Mouse (Mus musculus): ENCODE measurements around the gene Bicd2. TPM values are rescaled to one million over a fixed set of nuclear protein-coding genes. Genes with fewer than 3 reads are reported as not detected.

The Bicd2 gene
- polyA plus RNA-seq, 1 experiment from 2014 or later: 45.2 TPM

DNA sequence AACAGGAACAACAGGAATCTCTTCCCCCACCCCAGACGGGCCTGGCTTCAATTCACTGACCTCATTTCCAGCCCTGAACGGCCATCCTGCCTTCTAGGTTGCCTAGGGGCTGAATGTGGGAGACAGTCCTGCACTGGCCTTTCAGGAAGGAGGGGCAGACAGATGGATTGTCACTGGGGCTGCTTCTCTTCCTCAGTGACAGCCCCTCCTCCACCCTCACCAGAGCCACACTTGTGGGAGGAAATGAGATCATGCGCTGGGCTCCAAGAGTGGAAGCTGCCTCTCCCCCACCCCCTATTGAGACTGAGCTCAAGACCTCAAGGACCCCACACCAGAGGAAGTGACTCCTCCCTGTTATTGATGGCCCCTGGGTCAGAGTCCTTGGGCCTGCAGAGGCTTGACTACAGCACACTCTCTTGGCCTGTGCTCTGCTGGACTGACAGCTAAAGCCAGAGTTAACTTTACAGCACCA is 30.1 kb downstream of the Bicd2 start:
- ATAC-seq: no peak
- CTCF ChIA-PET: interaction anchor here (2.5 kb wide), 1 partner anchor 10 kb away, joined by 7 read pairs; no protein-coding TSS in a partner anchor
- DNase-seq (ENCODE audit: low read depth, low spot score): no peak

DNA sequence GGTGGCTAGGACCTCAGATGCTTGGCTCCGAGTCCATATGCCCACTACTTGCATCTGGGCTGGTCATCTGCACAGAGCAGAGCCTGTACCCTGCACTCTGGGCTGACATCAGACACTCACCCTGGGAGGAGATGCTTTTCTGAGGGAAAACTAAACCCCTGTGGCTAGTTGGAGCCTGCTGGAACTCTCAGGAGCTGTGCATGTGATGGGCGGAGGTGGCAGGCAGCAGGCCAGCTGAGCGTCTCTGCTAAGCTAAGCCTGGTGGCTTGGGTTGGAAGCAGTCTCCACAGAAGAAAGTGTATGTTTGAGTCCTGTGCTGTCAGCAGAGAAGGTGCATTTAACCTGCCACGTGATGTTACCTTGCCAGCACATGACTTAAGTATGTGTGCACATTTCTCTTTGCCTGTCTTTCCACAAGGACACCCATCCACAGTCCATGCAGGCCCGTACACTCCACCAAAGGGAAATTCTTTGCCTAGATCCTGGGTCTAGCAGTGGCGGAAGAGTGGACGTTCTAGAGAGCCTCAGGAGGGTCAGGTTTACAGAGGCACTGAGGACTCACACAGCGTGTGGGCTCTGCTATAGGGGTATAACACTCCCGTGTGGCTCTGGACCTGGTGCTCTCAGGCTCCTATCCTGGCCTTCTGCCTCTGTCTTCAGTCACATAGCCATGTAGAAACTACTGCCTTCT is 31.1 kb downstream of the Bicd2 start:
- ChIA-PET POLR2A (no interaction called here), CTCF (no interaction called here)
- in situ Hi-C loops (cut with MboI; ENCODE audit: low pct_unique_long_range_greater_than_20kb): no loop called here
- no peak for TF ChIP-seq CTCF (IDR thresholded peaks at IDR 0.05)
- H3K27me3 ChIP-seq: no peaks in the 10 kb centered on the region
- DNase-seq (ENCODE audit: low read depth, low spot score) (no peak), ATAC-seq (no peak)

More for the DNA sequence above, 30.1 kb downstream of the Bicd2 start:
- no peak for TF ChIP-seq CTCF (IDR thresholded peaks at IDR 0.05)
- POLR2A ChIA-PET: no interaction called here
- H3K27me3 ChIP-seq: no peaks in the 10 kb centered on the region
- in situ Hi-C loops (cut with MboI; ENCODE audit: low pct_unique_long_range_greater_than_20kb): no loop called here

- in situ Hi-C loops (cut with MboI; ENCODE audit: low pct_unique_long_range_greater_than_20kb): no loop called here
- no peaks in the 10 kb centered on the region for H3K27me3 ChIP-seq
- DNase-seq (ENCODE audit: low read depth, low spot score) (no peak), ATAC-seq (no peak)
- TF ChIP-seq CTCF (IDR thresholded peaks at IDR 0.05): no peak
- ChIA-PET CTCF (interaction anchor here (1.4 kb wide), 1 partner anchor 35 kb away, joined by 3 read pairs; no protein-coding TSS in a partner anchor), POLR2A (no interaction called here)
Observed at GRCm38 (mm10) chr13:49374304-49374703, 32.9 kb downstream of the Bicd2 start.

- no peak for TF ChIP-seq CTCF (IDR thresholded peaks at IDR 0.05)
- DNase-seq (ENCODE audit: low read depth, low spot score) (no peak), ATAC-seq (no peak)
- H3K27me3 ChIP-seq: no peaks in the 10 kb centered on the region
- POLR2A ChIA-PET: no interaction called here
- in situ Hi-C loops (cut with MboI; ENCODE audit: low pct_unique_long_range_greater_than_20kb): no loop called here
- CTCF ChIA-PET: interaction anchor here (1.1 to 1.4 kb wide), 2 partner anchors 15 to 36 kb away, joined by 3 read pairs; no protein-coding TSS in a partner anchor
Observed at GRCm38 (mm10) chr13:49374730-49375129, 33.3 kb downstream of the Bicd2 start.

DNA sequence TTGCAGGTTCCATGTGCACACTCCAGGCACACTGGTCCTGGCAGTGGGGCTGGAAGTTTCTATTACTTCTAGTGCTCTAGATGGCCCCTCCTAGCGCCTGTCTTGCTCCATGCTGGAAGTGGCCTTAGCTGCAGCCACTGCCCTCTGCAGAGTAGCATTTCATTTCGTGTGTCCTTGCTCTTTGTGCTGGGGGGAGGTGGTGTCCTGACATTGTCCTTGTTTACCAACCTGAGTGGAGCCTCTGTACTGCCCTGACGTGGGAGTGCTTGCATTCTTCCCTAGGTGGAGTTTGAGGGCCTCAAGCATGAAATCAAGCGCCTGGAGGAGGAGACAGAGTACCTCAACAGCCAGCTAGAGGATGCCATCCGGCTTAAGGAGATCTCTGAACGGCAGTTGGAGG is 36.2 kb downstream of the Bicd2 start:
- DNase-seq (ENCODE audit: low read depth, low spot score): no peak
- POLR2A ChIA-PET: interaction anchor here (0.6 to 1.2 kb wide), 2 partner anchors 39 to 193 kb away, joined by 4 read pairs; no protein-coding TSS in a partner anchor
- ATAC-seq: no peak
- CTCF ChIA-PET: interaction anchor here (2.3 kb wide), 1 partner anchor 9 kb away, joined by 9 read pairs; no protein-coding TSS in a partner anchor
- in situ Hi-C loops (cut with MboI; ENCODE audit: low pct_unique_long_range_greater_than_20kb): no loop called here
- no peak for TF ChIP-seq CTCF (IDR thresholded peaks at IDR 0.05)
- H3K27me3 ChIP-seq: no peaks in the 10 kb centered on the region

- CTCF ChIA-PET: interaction anchor here (2.2 to 2.3 kb wide), 2 partner anchors 11 to 23 kb away, joined by 8 to 9 read pairs; no protein-coding TSS in a partner anchor
- no peak for TF ChIP-seq CTCF (IDR thresholded peaks at IDR 0.05)
Observed at GRCm38 (mm10) chr13:49379301-49379700, 37.9 kb downstream of the Bicd2 start.

DNA sequence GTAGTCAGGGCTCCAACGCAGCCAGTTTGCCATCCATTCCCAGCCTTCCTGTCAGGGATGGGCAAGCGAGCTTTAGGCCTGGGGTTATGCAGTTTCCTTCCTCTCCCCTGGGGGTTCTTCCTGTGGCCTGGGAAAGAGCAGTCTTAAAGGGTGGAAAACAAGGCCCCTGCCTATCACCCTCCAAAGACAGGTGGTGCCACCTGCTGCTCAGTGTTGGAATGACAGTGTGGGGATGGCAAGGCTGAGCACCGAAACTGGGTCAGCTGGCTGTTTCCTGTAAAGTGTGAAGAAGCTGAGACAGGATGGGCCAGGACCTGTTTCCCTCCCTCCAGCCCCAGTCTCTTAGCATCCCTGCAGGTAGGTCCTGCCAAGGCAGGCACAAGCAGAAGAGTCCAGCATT is 39.8 kb downstream of the Bicd2 start:
- ATAC-seq (peak; percentile 65), DNase-seq (ENCODE audit: low read depth, low spot score) (peak; percentile 43)
- POLR2A ChIA-PET: no interaction called here
- no peaks in the 10 kb centered on the region for H3K27me3 ChIP-seq
- in situ Hi-C loops (cut with MboI; ENCODE audit: low pct_unique_long_range_greater_than_20kb): no loop called here
- TF ChIP-seq CTCF (IDR thresholded peaks at IDR 0.05): no peak
- CTCF ChIA-PET: interaction anchor here (0.8 to 4.9 kb wide), 13 partner anchors 11 to 83 kb away, joined by 3 to 52 read pairs (median 5); partner anchors contain the start of gene Bicd2

More at GRCm38 (mm10) chr13:49379301-49379700, 37.9 kb downstream of the Bicd2 start:
- DNase-seq (ENCODE audit: low read depth, low spot score) (no peak), ATAC-seq (no peak)
- no peaks in the 10 kb centered on the region for H3K27me3 ChIP-seq
- POLR2A ChIA-PET: interaction anchor here (2.1 kb wide), 1 partner anchor 38 kb away, joined by 6 read pairs; the partner anchor contains the start of gene Bicd2
- in situ Hi-C loops (cut with MboI; ENCODE audit: low pct_unique_long_range_greater_than_20kb): no loop called here

DNA sequence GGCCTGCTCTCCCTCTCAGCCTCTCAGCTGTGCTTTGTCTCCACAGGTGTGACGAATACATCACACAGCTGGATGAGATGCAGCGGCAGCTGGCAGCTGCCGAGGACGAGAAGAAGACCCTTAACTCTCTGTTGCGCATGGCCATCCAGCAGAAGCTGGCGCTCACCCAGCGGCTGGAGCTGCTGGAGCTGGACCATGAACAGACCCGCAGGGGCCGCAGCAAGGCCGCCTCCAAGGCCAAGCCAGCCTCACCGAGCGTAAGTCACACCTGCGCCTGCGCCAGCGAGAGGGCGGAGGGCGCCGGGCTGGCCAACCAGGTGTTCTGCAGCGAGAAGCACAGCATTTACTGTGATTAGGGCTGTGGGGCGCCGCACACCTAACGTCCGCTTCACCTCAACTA is 41.6 kb downstream of the Bicd2 start:
- no peak for TF ChIP-seq CTCF (IDR thresholded peaks at IDR 0.05)
- no peak for ATAC-seq
- H3K27me3 ChIP-seq: no peaks in the 10 kb centered on the region
- ChIA-PET CTCF (interaction anchor here (0.9 to 4.9 kb wide), 3 partner anchors 17 to 57 kb away, joined by 3 to 52 read pairs (median 3); partner anchors contain the start of gene Bicd2), POLR2A (interaction anchor here (1.3 to 1.6 kb wide), 2 partner anchors 37 to 44 kb away, joined by 3 to 4 read pairs; no protein-coding TSS in a partner anchor)
- no peak for DNase-seq (ENCODE audit: low read depth, low spot score)
- in situ Hi-C loops (cut with MboI; ENCODE audit: low pct_unique_long_range_greater_than_20kb): no loop called here

DNA sequence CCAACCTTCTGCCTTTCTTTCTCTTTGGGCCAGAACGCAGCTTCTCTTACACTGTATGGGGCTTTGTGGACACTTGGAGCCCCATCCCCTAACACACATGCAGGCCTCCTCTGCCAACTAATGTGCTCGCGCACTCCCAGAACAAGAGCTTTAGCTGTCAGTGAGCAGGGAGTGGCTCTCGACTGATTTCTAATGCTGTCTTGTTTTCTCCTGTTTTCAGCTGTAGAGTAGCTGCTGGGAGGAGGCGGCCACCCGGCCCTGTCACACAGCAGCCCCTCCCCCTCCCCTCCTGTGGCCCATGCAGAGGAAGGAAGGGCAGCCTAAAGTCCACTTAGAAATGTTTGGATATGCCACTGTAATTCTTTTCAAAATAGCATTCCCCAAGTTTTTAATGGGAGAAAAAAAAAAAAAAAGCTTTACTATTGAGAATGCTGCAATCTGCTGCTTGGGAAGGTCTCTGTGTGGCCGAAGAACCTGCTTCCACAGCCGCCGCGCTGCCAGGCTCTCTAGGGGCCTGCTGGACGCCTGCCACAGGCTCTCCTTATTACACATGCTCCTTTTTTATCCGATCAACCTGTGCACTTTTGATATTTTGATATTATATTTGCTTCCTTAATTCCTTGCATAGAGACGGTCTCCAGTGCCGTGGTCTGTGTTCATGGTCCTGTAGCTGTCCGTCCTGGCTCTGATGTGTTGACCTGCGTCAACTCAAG is 43.5 kb downstream of the Bicd2 start:
- in situ Hi-C loops (cut with MboI; ENCODE audit: low pct_unique_long_range_greater_than_20kb): no loop called here
- no peak for ATAC-seq
- ChIA-PET POLR2A (interaction anchor here (1.0 kb wide), 1 partner anchor 8 kb away, joined by 4 read pairs; no protein-coding TSS in a partner anchor), CTCF (interaction anchor here (1.1 to 4.9 kb wide), 2 partner anchors 45 to 59 kb away, joined by 3 to 52 read pairs; partner anchors contain the start of gene Bicd2)
- DNase-seq (ENCODE audit: low read depth, low spot score): no peak
- H3K27me3 ChIP-seq: no peaks in the 10 kb centered on the region
- TF ChIP-seq CTCF (IDR thresholded peaks at IDR 0.05): no peak

GRCm38 (mm10) chr13:49391374-49391773 is 50.0 kb downstream of the Bicd2 start:
- no peak for TF ChIP-seq CTCF (IDR thresholded peaks at IDR 0.05)
- DNase-seq (ENCODE audit: low read depth, low spot score) (no peak), ATAC-seq (no peak)
- H3K27me3 ChIP-seq: no peaks in the 10 kb centered on the region
- ChIA-PET CTCF (interaction anchor here (1.0 to 1.6 kb wide), 6 partner anchors 26 to 253 kb away, joined by 3 read pairs; no protein-coding TSS in a partner anchor), POLR2A (no interaction called here)
- in situ Hi-C loops (cut with MboI; ENCODE audit: low pct_unique_long_range_greater_than_20kb): loop anchor here (5.0 kb wide), 1 partner anchor 251 kb away; no protein-coding TSS in a partner anchor
